Mouse (Mus musculus): Measurements from ENCODE around the gene Asprv1.

Gene Asprv1

DNA sequence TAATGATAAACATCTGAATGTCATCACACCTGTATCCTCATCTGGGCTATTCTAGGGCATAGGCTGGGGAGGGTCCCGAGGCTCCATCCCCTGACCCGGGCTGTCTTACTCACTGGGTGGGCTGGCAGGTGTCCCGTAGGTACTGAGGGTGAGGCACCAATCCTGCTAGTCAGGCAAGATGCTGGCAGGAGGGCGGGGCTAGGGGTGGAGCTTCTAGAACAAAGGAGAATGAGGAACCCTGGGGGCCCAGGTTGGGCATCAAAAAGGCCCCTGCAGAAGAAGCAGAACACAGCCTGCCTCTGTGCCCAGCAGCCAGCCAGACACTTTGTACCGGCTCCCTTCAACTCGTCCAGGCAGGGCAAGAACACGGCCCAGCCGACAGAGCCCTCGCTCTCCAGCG is at the start of gene Asprv1:
Asprv1 (plus strand) TSS at position 219 of the 400 bp plus-strand sequence.
- no peak for DNase-seq (ENCODE audit: low read depth, low spot score)

GRCm38 (mm10) chr6:86578396-86578795 is 49.6 kb upstream of the Asprv1 start:
- no peak for DNase-seq (ENCODE audit: low read depth, low spot score)

GRCm38 (mm10) chr6:86579066-86579784 is 48.7 kb upstream of the Asprv1 start:
- DNase-seq (ENCODE audit: low read depth, low spot score) = no peak

- no peak for DNase-seq (ENCODE audit: low read depth, low spot score)
Observed at GRCm38 (mm10) chr6:86579926-86580325, 48.0 kb upstream of the Asprv1 start.

GRCm38 (mm10) chr6:86583141-86583540 is 44.8 kb upstream of the Asprv1 start:
- DNase-seq (ENCODE audit: low read depth, low spot score) = no peak

GRCm38 (mm10) chr6:86583601-86584215 is 44.3 kb upstream of the Asprv1 start:
- DNase-seq (ENCODE audit: low read depth, low spot score) = no peak

DNA sequence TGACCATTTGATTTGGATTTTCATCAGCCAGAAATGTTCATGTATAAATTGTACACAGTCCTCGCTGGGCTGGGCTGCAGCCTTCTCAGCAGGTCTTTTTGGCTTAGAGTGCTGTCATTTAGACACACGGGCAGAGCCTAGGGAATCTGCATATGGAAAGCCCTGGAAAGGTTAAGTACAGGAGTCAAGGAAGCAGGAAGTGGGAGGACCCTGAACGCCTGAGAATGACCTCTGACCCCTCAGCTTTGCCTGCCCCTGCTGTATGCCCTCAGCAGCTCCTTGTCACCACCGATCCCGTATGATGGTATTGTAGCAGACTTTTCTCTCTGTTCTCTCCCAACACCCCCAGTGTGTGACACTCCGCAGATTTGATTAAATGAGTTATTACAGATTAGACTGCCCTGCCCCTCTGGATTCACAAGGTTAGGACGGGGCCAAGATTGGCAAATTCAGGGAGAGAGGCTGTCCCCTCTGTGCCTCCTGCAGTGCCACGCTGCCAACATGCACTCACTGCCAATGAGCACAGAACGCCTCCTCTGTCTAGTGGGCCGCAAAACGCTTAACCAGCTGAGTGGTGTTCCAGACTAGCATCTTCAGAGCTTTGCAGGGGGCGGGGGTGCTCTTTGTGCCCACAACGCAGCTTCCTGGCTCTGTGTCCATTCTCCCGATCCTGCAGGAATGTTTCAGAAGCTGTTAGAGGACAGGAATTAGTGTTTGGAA is 43.5 kb upstream of the Asprv1 start:
- DNase-seq (ENCODE audit: low read depth, low spot score) = no peak

DNA sequence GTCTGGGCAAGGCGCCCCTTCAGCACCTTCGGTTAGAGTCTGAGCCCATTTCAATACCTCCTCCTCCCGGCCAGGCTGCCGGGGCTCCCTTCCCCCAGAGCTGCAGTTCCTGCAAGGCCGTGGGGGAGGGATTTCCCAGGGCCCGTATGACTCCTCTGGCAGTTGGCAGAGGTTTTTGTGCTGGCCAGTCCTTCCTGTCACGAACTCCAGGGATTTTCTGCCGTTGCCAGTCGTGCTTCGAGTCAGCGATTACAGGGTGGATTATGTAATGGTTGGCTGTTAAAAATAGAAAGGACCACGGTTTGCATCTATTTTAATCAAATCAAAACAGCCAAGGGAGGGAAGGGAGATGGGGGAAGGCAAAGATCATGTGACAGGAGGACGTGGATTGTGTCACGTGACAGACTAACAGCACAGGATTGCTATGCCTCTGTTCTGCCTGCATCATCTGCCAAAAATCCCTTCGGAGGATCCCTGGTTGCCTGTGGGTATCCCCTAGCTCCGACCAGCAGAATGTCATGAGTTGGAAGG is 42.8 kb upstream of the Asprv1 start:
- no peak for DNase-seq (ENCODE audit: low read depth, low spot score)

- DNase-seq (ENCODE audit: low read depth, low spot score) = no peak
Observed at GRCm38 (mm10) chr6:86586070-86586469, 41.9 kb upstream of the Asprv1 start.

DNA sequence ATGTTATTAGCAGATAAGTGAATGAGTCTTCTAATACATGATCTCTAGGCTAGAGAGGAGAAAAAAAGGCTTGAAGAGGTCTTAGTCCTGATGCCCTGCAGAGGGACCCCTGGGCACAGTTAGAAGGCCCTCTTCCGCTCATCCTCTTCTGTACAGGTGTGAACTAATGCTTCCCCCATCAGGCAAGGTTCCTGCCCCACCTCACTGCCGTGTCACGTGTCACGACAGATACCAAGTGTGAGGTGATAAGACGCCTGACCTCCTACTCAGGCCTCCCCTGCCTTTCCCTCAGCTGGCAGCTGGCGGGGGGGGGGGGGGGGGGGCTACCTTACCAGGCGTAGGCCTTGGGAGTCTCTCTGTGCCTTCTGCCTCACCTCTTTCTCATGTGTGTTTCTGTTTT is 39.5 kb upstream of the Asprv1 start:
- DNase-seq (ENCODE audit: low read depth, low spot score) = no peak

GRCm38 (mm10) chr6:86593146-86593897 is 34.6 kb upstream of the Asprv1 start:
- DNase-seq (ENCODE audit: low read depth, low spot score) = no peak

GRCm38 (mm10) chr6:86594636-86595035 is 33.3 kb upstream of the Asprv1 start:
- DNase-seq (ENCODE audit: low read depth, low spot score) = peak; percentile 76

- no peak for DNase-seq (ENCODE audit: low read depth, low spot score)
Observed at GRCm38 (mm10) chr6:86595865-86596440, 32.0 kb upstream of the Asprv1 start.

GRCm38 (mm10) chr6:86598742-86599193 is 29.2 kb upstream of the Asprv1 start:
- no peak for DNase-seq (ENCODE audit: low read depth, low spot score)

DNA sequence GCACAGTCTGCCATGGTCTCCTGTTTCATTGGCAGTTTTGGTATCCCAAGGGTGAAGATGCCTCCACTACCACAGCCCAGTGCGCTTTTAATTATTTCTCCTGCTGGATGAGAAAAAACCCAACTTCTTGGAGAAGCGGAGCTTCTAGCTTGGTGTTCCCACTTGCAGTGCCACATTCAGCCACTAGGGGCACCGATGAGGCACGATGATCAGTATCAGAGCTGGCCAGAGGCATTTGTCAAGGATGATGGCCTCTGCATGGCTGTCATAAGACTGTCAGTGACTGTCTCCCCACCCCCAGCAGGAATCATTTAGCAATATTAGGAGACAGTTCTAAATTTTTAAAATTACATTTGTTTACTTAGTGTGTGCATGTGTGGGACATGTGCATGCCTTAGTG is 28.8 kb upstream of the Asprv1 start:
- peak; percentile 40 for DNase-seq (ENCODE audit: low read depth, low spot score)

DNA sequence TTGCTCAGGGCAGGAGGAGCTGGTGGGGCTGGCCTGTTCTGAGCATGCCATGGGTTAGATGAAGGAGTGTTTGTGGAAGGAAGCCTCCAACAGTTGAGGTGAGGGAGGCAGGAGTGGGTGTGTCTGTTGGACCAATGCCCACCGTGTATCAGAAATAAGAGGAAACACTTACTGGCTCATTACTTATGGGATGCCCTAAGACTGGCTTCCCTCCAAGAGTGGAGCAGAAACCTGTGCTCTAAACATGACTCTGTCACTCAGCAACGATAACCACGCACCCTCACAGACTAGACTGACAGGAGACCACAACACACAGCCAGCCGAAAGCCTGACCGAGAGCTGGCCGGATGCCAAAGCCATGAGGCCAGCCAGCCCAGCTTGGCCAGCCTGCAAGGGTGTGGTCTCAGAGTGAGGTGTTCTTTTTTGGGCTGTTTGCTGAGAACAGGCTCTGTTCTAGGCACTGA is 28.0 kb upstream of the Asprv1 start:
- DNase-seq (ENCODE audit: low read depth, low spot score) = no peak

DNA sequence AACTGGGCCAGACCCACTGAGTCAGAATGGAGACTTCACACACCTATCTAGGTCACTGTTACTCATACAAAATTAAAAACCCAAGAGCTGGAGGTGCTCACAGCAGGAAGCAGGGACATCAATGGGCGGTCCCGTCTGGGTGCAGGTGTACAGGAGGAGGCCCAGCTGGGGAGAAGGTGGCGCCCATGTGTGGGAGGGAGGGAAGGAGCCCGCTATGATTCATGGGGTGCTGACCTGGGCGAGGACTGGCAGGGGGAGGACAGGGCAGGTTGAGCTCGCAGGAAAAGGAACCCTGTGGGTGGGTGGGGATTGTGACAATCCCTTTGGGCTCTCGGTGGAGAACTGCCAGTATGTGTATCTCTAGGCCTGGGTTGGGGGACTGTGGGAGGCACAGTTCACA is 22.7 kb upstream of the Asprv1 start:
- no peak for DNase-seq (ENCODE audit: low read depth, low spot score)

DNA sequence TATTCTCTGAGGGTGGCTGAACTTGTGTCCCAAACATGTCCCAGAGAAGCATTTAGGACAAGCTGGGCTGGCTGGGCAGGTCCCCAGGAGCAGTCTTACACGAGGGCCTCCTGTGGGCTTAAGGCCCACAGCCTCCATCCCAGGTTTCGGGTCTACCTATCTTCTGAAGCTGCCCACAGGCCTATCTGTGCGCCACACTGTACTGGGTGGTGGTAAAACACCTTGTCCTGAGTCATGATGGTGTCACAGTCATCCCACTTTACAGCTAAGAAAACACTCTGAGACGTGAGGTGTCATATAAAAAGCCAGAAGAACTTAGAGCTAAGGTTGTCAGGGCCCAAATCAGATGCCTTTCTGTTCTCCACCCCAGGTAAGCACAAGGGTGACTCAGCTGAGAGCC is 21.7 kb upstream of the Asprv1 start:
- no peak for DNase-seq (ENCODE audit: low read depth, low spot score)

GRCm38 (mm10) chr6:86607471-86607870 is 20.5 kb upstream of the Asprv1 start:
- DNase-seq (ENCODE audit: low read depth, low spot score) = no peak

- DNase-seq (ENCODE audit: low read depth, low spot score) = no peak
Observed at GRCm38 (mm10) chr6:86609235-86609634, 18.7 kb upstream of the Asprv1 start.

DNA sequence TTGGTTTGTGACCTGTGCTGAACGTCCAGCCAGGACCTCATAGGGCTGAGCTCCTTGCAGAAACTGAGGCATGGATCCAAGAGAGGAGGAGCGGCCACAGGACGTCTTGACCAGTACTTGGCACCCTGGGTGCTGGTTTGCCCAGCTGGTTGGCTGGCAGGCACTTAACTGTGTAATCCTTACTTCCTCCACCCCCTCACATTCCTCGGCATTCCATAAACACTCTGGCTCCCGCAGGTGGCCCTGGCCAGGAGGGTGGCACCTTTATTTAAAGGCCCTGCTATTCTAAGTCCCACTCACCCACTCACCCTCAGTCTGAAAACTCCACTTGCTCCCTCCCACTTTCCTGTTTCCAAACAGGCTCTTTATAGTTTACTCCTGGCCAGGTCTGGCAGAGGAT is 17.2 kb upstream of the Asprv1 start:
- no peak for DNase-seq (ENCODE audit: low read depth, low spot score)
